Mouse (Mus musculus): ENCODE measurements at regions not wholly inside any gene's neighbourhood (a gene's known extent, or its start where the extent isn't known, plus 50 kb on each side); places are given as distances from the start of the nearest gene placed in this dataset.

GRCm38 (mm10) chr10:51792030-51792429 lies 114.5 kb downstream of the Rfx6 start:
- ATAC-seq = no peak
- Histone ChIP-seq H3K4me3 (replicated peaks; ENCODE audit: low read length) (no peak overlapping the region), H3K9ac (replicated peaks; ENCODE audit: low read depth, low read length) (no peak overlapping the region), H3K4me1 (replicated peaks; ENCODE audit: control insufficient read depth, insufficient read depth, low read length) (no peaks in the 10 kb centered on the region), H3K36me3 (ENCODE audit: control insufficient read depth, insufficient read depth) (no peaks in the 10 kb centered on the region), H3K27ac (ENCODE audit: low read length) (no peak overlapping the region), H3K9me3 (ENCODE audit: control insufficient read depth, low read length) (no peaks in the 10 kb centered on the region), H3K4me2 (ENCODE audit: low read length) (no peak overlapping the region), H3K27me3 (replicated peaks; ENCODE audit: control insufficient read depth, insufficient read depth, low read length) (no peaks in the 10 kb centered on the region)
- WGBS = 0% methylated on average over 1 of the region's 1 CpGs

- Histone ChIP-seq H3K27ac (ENCODE audit: low read length) (no peak overlapping the region), H3K4me1 (replicated peaks; ENCODE audit: control insufficient read depth, insufficient read depth, low read length) (no peaks in the 10 kb centered on the region), H3K9ac (replicated peaks; ENCODE audit: low read depth, low read length) (no peak overlapping the region), H3K4me3 (replicated peaks; ENCODE audit: low read length) (no peak overlapping the region), H3K4me2 (ENCODE audit: low read length) (no peak overlapping the region), H3K9me3 (ENCODE audit: control insufficient read depth, low read length) (no peaks in the 10 kb centered on the region), H3K36me3 (ENCODE audit: control insufficient read depth, insufficient read depth) (no peaks in the 10 kb centered on the region), H3K27me3 (replicated peaks; ENCODE audit: control insufficient read depth, insufficient read depth, low read length) (no peaks in the 10 kb centered on the region)
- no peak for ATAC-seq
- 76% methylated on average over 7 of the region's 7 CpGs for WGBS
Observed at GRCm38 (mm10) chr10:51793876-51794275, 116.3 kb downstream of the Rfx6 start.

- Histone ChIP-seq H3K4me3 (replicated peaks; ENCODE audit: low read length) (no peak overlapping the region), H3K27ac (ENCODE audit: low read length) (no peak overlapping the region)
- ATAC-seq = no peak
Observed at GRCm38 (mm10) chr10:51816626-51817025, 139.1 kb downstream of the Rfx6 start.

GRCm38 (mm10) chr10:51823900-51824299 lies 146.3 kb downstream of the Rfx6 start:
- Histone ChIP-seq H3K36me3 (ENCODE audit: control insufficient read depth, insufficient read depth) (no peaks in the 10 kb centered on the region), H3K4me2 (ENCODE audit: low read length) (no peak overlapping the region), H3K9ac (replicated peaks; ENCODE audit: low read depth, low read length) (no peak overlapping the region), H3K9me3 (ENCODE audit: control insufficient read depth, low read length) (no peaks in the 10 kb centered on the region), H3K4me1 (replicated peaks; ENCODE audit: control insufficient read depth, insufficient read depth, low read length) (0 out of 2 replicates have a peak, but pooled peaks cover 2% of the 10 kb centered on the region), H3K4me3 (replicated peaks; ENCODE audit: low read length) (no peak overlapping the region), H3K27ac (ENCODE audit: low read length) (no peak overlapping the region), H3K27me3 (replicated peaks; ENCODE audit: control insufficient read depth, insufficient read depth, low read length) (no peaks in the 10 kb centered on the region)
- 97% methylated on average over 2 of the region's 2 CpGs for WGBS
- ATAC-seq = no peak

More at GRCm38 (mm10) chr10:51816626-51817025, 139.1 kb downstream of the Rfx6 start:
- Histone ChIP-seq H3K9ac (replicated peaks; ENCODE audit: low read depth, low read length) (no peak overlapping the region), H3K9me3 (ENCODE audit: control insufficient read depth, low read length) (no peaks in the 10 kb centered on the region), H3K27me3 (replicated peaks; ENCODE audit: control insufficient read depth, insufficient read depth, low read length) (no peaks in the 10 kb centered on the region), H3K4me1 (replicated peaks; ENCODE audit: control insufficient read depth, insufficient read depth, low read length) (no peaks in the 10 kb centered on the region), H3K36me3 (ENCODE audit: control insufficient read depth, insufficient read depth) (no peaks in the 10 kb centered on the region), H3K4me2 (ENCODE audit: low read length) (no peak overlapping the region)
- 40% methylated on average over 1 of the region's 1 CpGs for WGBS

GRCm38 (mm10) chr10:51826431-51826964 lies 148.9 kb downstream of the Rfx6 start:
- Histone ChIP-seq H3K4me1 (replicated peaks; ENCODE audit: control insufficient read depth, insufficient read depth, low read length) (0 out of 2 replicates have a peak, but pooled peaks cover 2% of the 10 kb centered on the region), H3K27ac (ENCODE audit: low read length) (no peak overlapping the region), H3K9ac (replicated peaks; ENCODE audit: low read depth, low read length) (no peak overlapping the region), H3K9me3 (ENCODE audit: control insufficient read depth, low read length) (no peaks in the 10 kb centered on the region), H3K36me3 (ENCODE audit: control insufficient read depth, insufficient read depth) (no peaks in the 10 kb centered on the region), H3K4me2 (ENCODE audit: low read length) (no peak overlapping the region), H3K4me3 (replicated peaks; ENCODE audit: low read length) (no peak overlapping the region), H3K27me3 (replicated peaks; ENCODE audit: control insufficient read depth, insufficient read depth, low read length) (no peaks in the 10 kb centered on the region)
- 11% methylated on average over 6 of the region's 6 CpGs for WGBS
- no peak for ATAC-seq

GRCm38 (mm10) chr10:51832459-51832858 lies 154.9 kb downstream of the Rfx6 start:
- Histone ChIP-seq H3K27me3 (replicated peaks; ENCODE audit: control insufficient read depth, insufficient read depth, low read length) (no peaks in the 10 kb centered on the region), H3K4me2 (ENCODE audit: low read length) (no peak overlapping the region), H3K9me3 (ENCODE audit: control insufficient read depth, low read length) (no peaks in the 10 kb centered on the region), H3K4me1 (replicated peaks; ENCODE audit: control insufficient read depth, insufficient read depth, low read length) (no peaks in the 10 kb centered on the region), H3K27ac (ENCODE audit: low read length) (no peak overlapping the region), H3K36me3 (ENCODE audit: control insufficient read depth, insufficient read depth) (no peaks in the 10 kb centered on the region), H3K4me3 (replicated peaks; ENCODE audit: low read length) (no peak overlapping the region), H3K9ac (replicated peaks; ENCODE audit: low read depth, low read length) (no peak overlapping the region)
- 48% methylated on average over 4 of the region's 4 CpGs for WGBS
- ATAC-seq = no peak

GRCm38 (mm10) chr10:51843099-51843498 lies 165.5 kb downstream of the Rfx6 start:
- no peak overlapping the region for H3K27ac ChIP-seq (ENCODE audit: low read length)
- H3K9me3 ChIP-seq (ENCODE audit: control insufficient read depth, low read length) = no peaks in the 10 kb centered on the region
- H3K36me3 ChIP-seq (ENCODE audit: control insufficient read depth, insufficient read depth) = no peaks in the 10 kb centered on the region
- 73% methylated on average over 1 of the region's 1 CpGs for WGBS
- H3K27me3 ChIP-seq (replicated peaks; ENCODE audit: control insufficient read depth, insufficient read depth, low read length) = no peaks in the 10 kb centered on the region
- no peak for ATAC-seq
- no peaks in the 10 kb centered on the region for H3K4me1 ChIP-seq (replicated peaks; ENCODE audit: control insufficient read depth, insufficient read depth, low read length)
- no peak overlapping the region for H3K9ac ChIP-seq (replicated peaks; ENCODE audit: low read depth, low read length)
- H3K4me2 ChIP-seq (ENCODE audit: low read length) = no peak overlapping the region
- no peak overlapping the region for H3K4me3 ChIP-seq (replicated peaks; ENCODE audit: low read length)

GRCm38 (mm10) chr10:51846287-51846686 lies 168.7 kb downstream of the Rfx6 start:
- Histone ChIP-seq H3K27ac (ENCODE audit: low read length) (no peak overlapping the region), H3K27me3 (replicated peaks; ENCODE audit: control insufficient read depth, insufficient read depth, low read length) (no peaks in the 10 kb centered on the region), H3K36me3 (ENCODE audit: control insufficient read depth, insufficient read depth) (no peaks in the 10 kb centered on the region), H3K9me3 (ENCODE audit: control insufficient read depth, low read length) (no peaks in the 10 kb centered on the region), H3K4me1 (replicated peaks; ENCODE audit: control insufficient read depth, insufficient read depth, low read length) (no peaks in the 10 kb centered on the region), H3K4me2 (ENCODE audit: low read length) (no peak overlapping the region), H3K9ac (replicated peaks; ENCODE audit: low read depth, low read length) (no peak overlapping the region), H3K4me3 (replicated peaks; ENCODE audit: low read length) (no peak overlapping the region)
- ATAC-seq = no peak
- WGBS = 74% methylated on average over 4 of the region's 4 CpGs

GRCm38 (mm10) chr10:51869409-51869808 lies 152.9 kb upstream of the Vgll2 start:
- Histone ChIP-seq H3K4me3 (replicated peaks; ENCODE audit: low read length) (no peak overlapping the region), H3K4me2 (ENCODE audit: low read length) (no peak overlapping the region), H3K27ac (ENCODE audit: low read length) (no peak overlapping the region), H3K9me3 (ENCODE audit: control insufficient read depth, low read length) (no peaks in the 10 kb centered on the region), H3K27me3 (replicated peaks; ENCODE audit: control insufficient read depth, insufficient read depth, low read length) (no peaks in the 10 kb centered on the region), H3K4me1 (replicated peaks; ENCODE audit: control insufficient read depth, insufficient read depth, low read length) (no peaks in the 10 kb centered on the region), H3K9ac (replicated peaks; ENCODE audit: low read depth, low read length) (no peak overlapping the region), H3K36me3 (ENCODE audit: control insufficient read depth, insufficient read depth) (no peaks in the 10 kb centered on the region)
- 58% methylated on average over 3 of the region's 3 CpGs for WGBS
- ATAC-seq = no peak

GRCm38 (mm10) chr10:51911066-51911691 lies 111.1 kb upstream of the Vgll2 start:
- H3K9ac ChIP-seq (replicated peaks; ENCODE audit: low read depth, low read length) = no peak overlapping the region
- no peak overlapping the region for H3K4me2 ChIP-seq (ENCODE audit: low read length)
- H3K27ac ChIP-seq (ENCODE audit: low read length) = no peak overlapping the region
- no peaks in the 10 kb centered on the region for H3K27me3 ChIP-seq (replicated peaks; ENCODE audit: control insufficient read depth, insufficient read depth, low read length)
- WGBS = 8% methylated on average over 10 of the region's 10 CpGs
- H3K4me1 ChIP-seq (replicated peaks; ENCODE audit: control insufficient read depth, insufficient read depth, low read length) = no peaks in the 10 kb centered on the region
- H3K4me3 ChIP-seq (replicated peaks; ENCODE audit: low read length) = no peak overlapping the region
- no peak for ATAC-seq
- no peaks in the 10 kb centered on the region for H3K36me3 ChIP-seq (ENCODE audit: control insufficient read depth, insufficient read depth)
- H3K9me3 ChIP-seq (ENCODE audit: control insufficient read depth, low read length) = no peaks in the 10 kb centered on the region

Data from forebrain, embryonic 16.5 days (tissue).